Mouse (Mus musculus) lung, embryonic 14.5 days (tissue): ENCODE data around the gene Tmem121. TPM values are rescaled to one million over a fixed set of nuclear protein-coding genes. Genes with fewer than 3 reads are reported as not detected.
"Not testable (repeated sequence)": the region's sequence is repeated elsewhere in the genome, so short reads cannot be mapped to it uniquely, and the experiment has no call there.

Experiments
- ATAC-seq: fragments of 200-750 bp; cut with Nextera tagmentation; 2 replicates; pipeline ENCODE4 v1.8.0; 2017; ENCODE audit warnings: mild to moderate bottlenecking, moderate TSS enrichment, moderate library complexity; ENCODE audit not compliant: insufficient read depth
- DNase-seq: peaks from one replicate; pipeline ENCODE4 v3.0.0-alpha.2; 2015
- H3K27ac ChIP-seq: fragments of 300-500 bp; sonication (generic); 2 replicates; pipeline ENCODE4 v1.5.1; 2014; ENCODE audit warnings: low read depth, mild to moderate bottlenecking, moderate library complexity
- H3K27me3 ChIP-seq: fragments of 300-500 bp; sonication (generic); 2 replicates; pipeline ENCODE4 v1.6.1; 2014; ENCODE audit warnings: low read length, control low read depth; ENCODE audit not compliant: insufficient read depth
- H3K36me3 ChIP-seq: fragments of 300-500 bp; sonication (generic); 2 replicates; pipeline ENCODE4 v1.6.1; 2014; ENCODE audit warnings: control low read depth; ENCODE audit not compliant: insufficient read depth
- H3K4me1 ChIP-seq: fragments of 300-500 bp; sonication (generic); 2 replicates; pipeline ENCODE4 v1.6.1; 2014; ENCODE audit warnings: antibody characterized with exemption, control low read depth; ENCODE audit not compliant: insufficient read depth
- H3K4me2 ChIP-seq: fragments of 300-500 bp; sonication (generic); 2 replicates; pipeline ENCODE4 v1.6.1; 2014; ENCODE audit warnings: mild to moderate bottlenecking
- H3K4me3 ChIP-seq: fragments of 300-500 bp; sonication (generic); 2 replicates; pipeline ENCODE4 v1.5.1; 2014; ENCODE audit warnings: low read depth, low read length
- H3K9ac ChIP-seq: fragments of 300-500 bp; sonication (generic); 2 replicates; pipeline ENCODE4 v1.6.1; 2014
- H3K9me3 ChIP-seq: fragments of 300-500 bp; sonication (generic); 2 replicates; pipeline ENCODE4 v1.6.1; 2016; ENCODE audit warnings: low read depth, low read length, control low read depth
- CTCF ChIP-seq: IDR thresholded peaks from 2 replicates; pipeline ENCODE4 v1.5.1; 2016; ENCODE audit warnings: antibody characterized with exemption, low read depth
- WGBS: fragments of 180-500 bp; shearing (Covaris S2); extraction: QIAGEN DNeasy Blood & Tissue Kit; methylation state at CpG from one replicate; pipeline ENCODE4 v1.1.7; 2014; 5-methylcytosine and 5-hydroxymethylcytosine counted together
- polyA plus RNA-seq: library from polyadenylated mRNA; unstranded; fragments of >200 nt; fragmentation: Nextera tagmentation; extraction: Ambion mirVana; gene quantifications from 2 replicates; pipeline ENCODE4 v1.2.1, GENCODE M21; 2014

Tmem121 gene
- polyA plus RNA-seq, 1 experiment from 2014 or later: 6.1 TPM

DNA sequence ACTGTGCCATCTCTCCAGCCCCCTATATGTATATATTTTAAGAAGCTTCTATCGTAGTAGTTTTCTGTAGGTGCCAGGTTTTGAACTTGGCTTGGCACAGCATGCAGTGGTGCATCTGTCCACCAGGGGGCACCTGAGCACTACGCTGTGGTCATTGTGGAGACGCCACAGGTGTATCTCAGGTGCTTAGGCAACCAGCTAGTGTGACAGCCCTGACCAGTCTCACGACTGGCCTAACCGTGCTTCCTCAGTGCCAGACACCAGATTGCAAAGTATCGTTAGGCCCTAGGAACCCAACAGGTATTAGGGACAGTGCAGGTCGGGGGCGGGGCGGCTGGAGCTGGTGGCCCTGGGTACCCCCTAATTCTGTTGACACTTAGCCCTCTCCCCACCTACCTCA lies 35.6 kb downstream of the Tmem121 start:
- Histone ChIP-seq H3K36me3 (no peaks in the 10 kb centered on the region), H3K4me3 (no peak overlapping the region), H3K9ac (no peak overlapping the region), H3K27ac (no peak overlapping the region), H3K27me3 (no peaks in the 10 kb centered on the region), H3K4me2 (no peak overlapping the region), H3K9me3 (no peaks in the 10 kb centered on the region), H3K4me1 (no peaks in the 10 kb centered on the region)
- ATAC-seq: no peak
- 70% methylated on average over 9 of the region's 9 CpGs for WGBS
- peak; percentile 54 for DNase-seq
- peak; percentile 75 for TF ChIP-seq CTCF

DNA sequence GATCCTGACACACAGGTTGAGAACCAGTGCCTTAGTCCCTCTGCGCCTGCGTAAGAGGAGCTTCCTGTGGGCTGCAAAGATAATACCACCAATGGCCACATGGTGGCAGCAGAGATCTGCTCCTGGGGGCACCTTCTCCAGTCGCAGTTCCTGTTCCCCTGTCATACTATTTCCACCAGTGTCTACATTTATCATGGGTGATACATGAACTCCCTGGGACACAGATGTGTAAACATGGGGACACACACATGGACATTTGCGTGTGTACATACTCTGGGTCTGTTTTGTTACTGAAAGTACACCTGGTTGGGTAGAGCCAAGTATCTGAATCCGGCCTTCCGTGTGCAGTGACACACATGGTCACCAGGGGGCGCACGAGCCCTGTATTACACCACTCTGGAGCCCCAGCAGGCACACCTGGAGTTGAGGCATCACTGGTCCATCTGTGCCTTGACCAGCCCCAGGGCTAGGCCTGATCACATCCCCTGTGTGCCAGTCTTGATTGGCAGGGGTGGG lies 36.4 kb downstream of the Tmem121 start:
- H3K27ac ChIP-seq: no peak overlapping the region
- H3K4me1 ChIP-seq: no peaks in the 10 kb centered on the region
- no peaks in the 10 kb centered on the region for H3K36me3 ChIP-seq
- DNase-seq: peak; percentile 93
- ATAC-seq: peak; percentile 62
- H3K4me3 ChIP-seq: no peak overlapping the region
- TF ChIP-seq CTCF: peak; percentile 85
- no peaks in the 10 kb centered on the region for H3K9me3 ChIP-seq
- no peak overlapping the region for H3K9ac ChIP-seq
- peak overlapping the region; percentile 27; the same call in 1 of the 2 replicates for H3K4me2 ChIP-seq
- no peaks in the 10 kb centered on the region for H3K27me3 ChIP-seq
- 12% methylated on average over 8 of the region's 8 CpGs for WGBS

DNA sequence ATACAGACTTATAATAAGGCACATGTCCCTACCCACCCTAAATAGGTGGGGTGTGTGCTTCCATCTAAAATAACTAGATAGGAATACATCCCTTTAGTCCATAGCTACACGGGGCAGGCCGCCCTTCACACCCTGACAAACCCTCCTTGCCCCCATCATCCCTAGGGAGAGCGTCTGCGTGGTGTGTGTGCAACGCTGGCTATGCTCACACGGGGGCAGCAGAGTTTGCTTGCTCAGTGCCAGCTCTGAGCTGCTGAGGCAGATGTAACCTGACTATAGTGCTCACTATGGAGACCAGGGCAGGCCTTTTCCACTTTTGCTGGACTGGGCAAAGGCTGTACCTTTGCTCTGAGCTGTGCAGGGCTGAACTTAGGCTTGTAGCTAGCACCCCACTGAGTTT lies 37.0 kb downstream of the Tmem121 start:
- Histone ChIP-seq H3K4me2 (no peak overlapping the region), H3K4me3 (no peak overlapping the region), H3K9ac (no peak overlapping the region), H3K27ac (no peak overlapping the region), H3K27me3 (no peaks in the 10 kb centered on the region), H3K4me1 (no peaks in the 10 kb centered on the region), H3K36me3 (no peaks in the 10 kb centered on the region), H3K9me3 (no peaks in the 10 kb centered on the region)
- WGBS: 16% methylated on average over 6 of the region's 6 CpGs
- peak; percentile 50; the same call in 1 of the 2 replicates for ATAC-seq
- peak; percentile 72 for TF ChIP-seq CTCF
- DNase-seq: peak; percentile 77

DNA sequence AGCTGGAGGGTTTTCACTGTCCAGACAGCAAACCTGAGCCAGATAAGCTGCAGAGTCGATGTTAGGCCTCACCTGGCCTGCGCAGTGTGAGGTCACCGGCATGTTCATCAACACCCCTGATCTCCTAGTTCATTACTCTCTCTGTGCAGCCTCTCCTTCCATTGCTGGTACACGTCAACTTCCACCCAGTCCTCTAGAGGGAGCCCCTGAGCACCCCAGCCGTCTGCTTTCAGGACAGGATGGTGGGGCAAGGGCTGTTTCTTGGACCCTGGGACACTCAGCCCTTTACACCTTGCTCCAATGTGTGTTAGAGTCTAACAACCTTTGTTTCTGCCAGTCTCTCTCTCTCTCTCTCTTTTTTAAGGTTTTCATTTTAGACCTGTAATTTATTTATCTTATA lies 38.5 kb downstream of the Tmem121 start:
- no peak overlapping the region for H3K4me2 ChIP-seq
- no peak overlapping the region for H3K27ac ChIP-seq
- WGBS: 74% methylated on average over 5 of the region's 5 CpGs
- H3K9ac ChIP-seq: no peak overlapping the region
- H3K36me3 ChIP-seq: no peaks in the 10 kb centered on the region
- no peak overlapping the region for H3K4me3 ChIP-seq
- ATAC-seq: no peak
- no peaks in the 10 kb centered on the region for H3K4me1 ChIP-seq
- no peak for DNase-seq
- H3K9me3 ChIP-seq: no peaks in the 10 kb centered on the region
- peak; percentile 34 for TF ChIP-seq CTCF
- no peaks in the 10 kb centered on the region for H3K27me3 ChIP-seq

DNA sequence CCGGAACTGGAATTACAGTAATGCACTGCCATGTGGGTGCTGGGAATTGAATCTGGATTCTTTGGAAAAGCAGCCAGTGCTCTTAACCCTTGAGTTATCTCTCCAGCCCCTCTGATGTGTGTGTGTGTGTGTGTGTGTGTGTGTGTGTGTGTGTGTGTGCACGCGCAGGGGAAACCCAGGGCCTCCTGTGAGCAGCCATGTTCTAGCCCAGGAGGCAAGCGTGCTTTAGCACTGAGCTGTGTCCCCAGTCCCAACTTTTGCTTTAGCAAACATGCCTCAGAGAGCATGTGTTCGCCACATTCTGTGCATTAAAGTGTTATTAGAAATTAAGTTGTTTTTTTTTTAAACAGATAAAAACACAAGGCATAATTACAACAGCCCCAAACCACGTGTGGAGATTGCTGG lies 39.0 kb downstream of the Tmem121 start:
- Histone ChIP-seq H3K9ac (no peak overlapping the region), H3K36me3 (no peaks in the 10 kb centered on the region), H3K9me3 (no peaks in the 10 kb centered on the region), H3K27ac (no peak overlapping the region), H3K27me3 (no peaks in the 10 kb centered on the region), H3K4me1 (no peaks in the 10 kb centered on the region), H3K4me2 (no peak overlapping the region), H3K4me3 (no peak overlapping the region)
- 87% methylated on average over 6 of the region's 6 CpGs for WGBS
- no peak for TF ChIP-seq CTCF
- no peak for ATAC-seq
- no peak for DNase-seq

DNA sequence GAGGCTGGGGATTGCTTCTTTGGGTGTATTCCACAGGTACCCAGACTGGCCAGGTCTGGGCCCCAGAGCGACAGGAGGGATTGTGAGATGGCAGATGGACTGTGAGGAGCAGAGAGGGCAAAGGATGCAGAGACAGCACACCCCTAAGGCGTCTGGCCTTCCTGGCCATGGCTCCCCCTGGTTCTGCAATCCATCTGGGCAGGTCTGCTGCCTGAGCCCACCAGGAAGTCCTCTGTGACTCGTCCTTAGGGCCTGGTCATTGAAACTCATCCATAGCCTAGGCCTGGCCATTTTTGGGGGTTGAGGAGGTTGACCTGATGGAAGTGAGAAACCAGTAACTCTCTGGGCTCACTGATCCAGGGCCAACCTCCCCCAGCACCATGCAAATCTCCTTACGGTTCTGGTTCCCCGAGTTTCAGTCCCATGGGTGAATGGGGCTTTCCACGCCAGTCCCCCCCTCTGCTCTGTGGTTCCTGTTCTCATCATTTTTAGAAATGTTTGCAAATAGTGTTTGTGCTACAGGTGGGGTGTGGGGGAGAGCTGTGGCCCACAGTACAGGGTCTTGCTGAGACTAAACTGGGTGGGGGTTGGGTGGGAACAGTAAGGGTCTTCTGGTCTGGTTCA lies 42.4 kb downstream of the Tmem121 start:
- TF ChIP-seq CTCF: no peak
- no peak for ATAC-seq
- 63% methylated on average over 6 of the region's 6 CpGs for WGBS
- Histone ChIP-seq H3K36me3 (no peaks in the 10 kb centered on the region), H3K4me2 (no peak overlapping the region), H3K27ac (no peak overlapping the region), H3K4me1 (no peaks in the 10 kb centered on the region), H3K4me3 (no peak overlapping the region), H3K9ac (no peak overlapping the region), H3K27me3 (no peaks in the 10 kb centered on the region), H3K9me3 (no peaks in the 10 kb centered on the region)
- no peak for DNase-seq

DNA sequence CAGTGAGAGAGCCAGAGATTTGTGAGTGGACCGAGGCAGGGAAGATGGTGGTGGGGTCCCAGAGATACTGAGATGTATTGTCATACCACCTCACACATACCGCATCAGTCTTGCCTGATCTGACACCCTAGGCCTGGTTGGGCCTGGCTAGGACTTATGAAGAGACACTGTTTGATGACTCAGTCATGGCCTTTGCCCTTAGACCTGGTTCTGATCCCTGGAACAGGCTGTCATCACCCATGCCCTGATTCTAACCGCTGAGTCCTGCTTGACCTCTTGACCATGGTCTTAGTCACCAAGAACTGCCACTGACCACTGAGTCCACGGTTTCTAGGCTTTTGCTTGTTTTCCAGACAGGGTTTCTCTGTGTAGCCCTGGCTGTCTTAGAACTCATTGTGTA lies 45.0 kb downstream of the Tmem121 start:
- no peak overlapping the region for H3K4me2 ChIP-seq
- no peaks in the 10 kb centered on the region for H3K9me3 ChIP-seq
- 81% methylated on average over 4 of the region's 4 CpGs for WGBS
- no peak overlapping the region for H3K4me3 ChIP-seq
- no peak for ATAC-seq
- no peak for DNase-seq
- no peak for TF ChIP-seq CTCF
- H3K27ac ChIP-seq: no peak overlapping the region
- H3K4me1 ChIP-seq: no peaks in the 10 kb centered on the region
- H3K27me3 ChIP-seq: no peaks in the 10 kb centered on the region
- H3K36me3 ChIP-seq: no peaks in the 10 kb centered on the region
- H3K9ac ChIP-seq: no peak overlapping the region

DNA sequence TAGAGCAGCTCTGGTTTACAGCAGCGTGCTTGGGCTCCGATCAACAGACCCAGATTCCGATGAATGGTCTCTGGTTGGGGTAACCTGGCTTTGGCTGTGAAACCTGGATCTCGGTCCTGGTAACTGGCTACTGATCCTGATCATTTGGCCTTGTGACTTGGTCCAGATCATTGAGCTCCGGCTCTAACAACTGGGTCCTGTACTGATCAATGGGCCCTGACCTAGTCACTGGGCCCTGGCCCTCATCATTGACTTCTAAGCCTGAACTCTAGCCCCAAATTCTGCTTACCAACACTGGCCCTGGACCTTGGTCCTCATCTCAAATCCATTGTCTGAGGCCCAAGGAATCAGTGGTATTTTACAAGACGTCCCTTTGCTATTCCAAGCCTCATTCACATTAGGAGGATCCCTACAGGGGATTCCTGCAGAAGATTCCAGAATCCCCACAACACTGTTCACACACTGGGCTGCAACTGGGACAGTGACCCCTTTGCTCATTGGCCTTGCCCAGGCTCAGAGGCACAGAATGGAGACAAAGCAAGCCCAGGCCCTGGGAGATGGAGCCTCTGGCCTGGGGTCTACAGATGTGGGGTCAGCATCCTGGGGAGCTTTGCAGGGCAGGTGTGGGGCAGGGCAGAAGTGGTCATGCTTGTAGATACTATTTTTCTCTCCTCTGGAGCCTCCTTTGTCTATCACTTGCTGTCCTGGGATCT lies 46.0 kb downstream of the Tmem121 start:
- not testable (repeated sequence) for H3K36me3 ChIP-seq, H3K27ac ChIP-seq, H3K4me1 ChIP-seq, H3K9ac ChIP-seq, H3K4me3 ChIP-seq, DNase-seq, H3K27me3 ChIP-seq, H3K4me2 ChIP-seq, ATAC-seq, H3K9me3 ChIP-seq
- WGBS: 83% methylated on average over 6 of the region's 6 CpGs

DNA sequence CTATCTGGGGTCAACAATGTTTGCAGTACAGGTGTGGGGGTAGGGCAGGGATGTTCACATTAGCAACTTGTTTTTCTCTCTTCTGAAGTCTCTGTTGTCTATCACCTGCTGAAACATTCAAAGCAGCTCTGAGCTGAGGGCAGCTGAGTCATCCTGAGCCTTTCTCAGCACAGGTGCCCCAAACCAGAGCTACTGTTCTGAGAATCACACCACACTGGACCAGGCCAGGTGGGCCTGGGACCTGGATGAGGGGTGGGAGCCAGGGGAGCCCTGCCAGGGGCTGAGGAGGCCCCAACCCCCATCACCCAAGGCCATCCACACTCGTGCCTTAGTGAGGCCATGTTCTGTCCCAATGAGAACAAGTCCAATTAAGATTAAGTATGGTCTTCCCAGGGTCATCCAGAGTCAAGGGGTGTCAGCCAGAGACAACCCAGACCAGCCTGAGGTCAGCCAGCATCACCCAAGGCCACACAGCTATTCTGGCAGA lies 46.6 kb downstream of the Tmem121 start:
- H3K4me2 ChIP-seq, ATAC-seq, H3K36me3 ChIP-seq, H3K9me3 ChIP-seq, H3K27ac ChIP-seq, H3K9ac ChIP-seq, H3K27me3 ChIP-seq, H3K4me1 ChIP-seq, DNase-seq, H3K4me3 ChIP-seq: not testable (repeated sequence)
- WGBS: 40% methylated on average over 1 of the region's 1 CpGs
